Mouse (Mus musculus) thymus, adult 2 months (tissue): ENCODE results near the gene Bag1. TPM values are rescaled to one million over a fixed set of nuclear protein-coding genes. Genes with fewer than 3 reads are reported as not detected.
"Not testable (repeated sequence)": the region's sequence is repeated elsewhere in the genome, so short reads cannot be mapped to it uniquely, and the experiment has no call there.

Source experiments
- DNase-seq: peaks from one replicate; pipeline ENCODE4 v3.0.0; 2021
- H3K27ac ChIP-seq: fragments of 200-500 bp; 2 replicates; pipeline ENCODE4 v1.5.1; 2012; ENCODE audit warnings: low read length, control low read depth; ENCODE audit not compliant: control insufficient read depth, insufficient read depth
- H3K27me3 ChIP-seq: fragments of 200-500 bp; 2 replicates; pipeline ENCODE4 v1.6.1; 2012; ENCODE audit warnings: mild to moderate bottlenecking, low read length, moderate library complexity, mixed read lengths; ENCODE audit not compliant: control insufficient read depth, insufficient read depth
- H3K36me3 ChIP-seq: fragments of 200-500 bp; 2 replicates; pipeline ENCODE4 v1.6.1; 2012; ENCODE audit warnings: mild to moderate bottlenecking, low read length, moderate library complexity; ENCODE audit not compliant: control insufficient read depth, insufficient read depth
- H3K4me1 ChIP-seq: fragments of 200-500 bp; replicated peaks from 2 replicates; pipeline ENCODE4 v1.6.1; 2012; ENCODE audit warnings: low read length; ENCODE audit not compliant: control insufficient read depth, insufficient read depth
- H3K4me3 ChIP-seq: fragments of 200-500 bp; 2 replicates; pipeline ENCODE4 v1.5.1; 2012; ENCODE audit warnings: mild to moderate bottlenecking, low read length, control low read depth, moderate library complexity; ENCODE audit not compliant: control insufficient read depth, insufficient read depth
- CTCF ChIP-seq: fragments of 200-500 bp; IDR thresholded peaks from 2 replicates; pipeline ENCODE4 v1.5.1; 2012; ENCODE audit warnings: mild to moderate bottlenecking, control low read depth, low read length, moderate library complexity, borderline replicate concordance; ENCODE audit not compliant: control insufficient read depth, poor library complexity, insufficient read depth; ENCODE audit errors: extremely low read depth
- POLR2A ChIP-seq: fragments of 200-500 bp; IDR thresholded peaks from 2 replicates; pipeline ENCODE4 v1.6.1; 2012; ENCODE audit warnings: mild to moderate bottlenecking, low read length, control low read depth, moderate library complexity; ENCODE audit not compliant: control insufficient read depth, poor library complexity, insufficient read depth; ENCODE audit errors: extremely low read depth
- WGBS: fragments of 180-500 bp; shearing (Covaris S2); methylation state at CpG from one replicate; pipeline ENCODE4 v1.1.7; 2018; 5-methylcytosine and 5-hydroxymethylcytosine counted together
- polyA plus RNA-seq: library from polyadenylated mRNA; depleted of rRNA; stranded (reverse); fragments of >200 nt; gene quantifications from 2 replicates; pipeline ENCODE4 v1.2.3, GENCODE M21; 2012

Gene Bag1
- polyA plus RNA-seq, 1 experiment: 94.5 TPM

- Histone ChIP-seq H3K27me3 (no peaks in the 10 kb centered on the region), H3K4me3 (no peak overlapping the region), H3K27ac (no peak overlapping the region), H3K36me3 (peaks cover 56% of the 10 kb centered on the region), H3K4me1 (peaks cover 2% of the 10 kb centered on the region; the same call in 1 of the 2 replicates)
- TF ChIP-seq POLR2A (no peak), CTCF (no peak)
- no peak for DNase-seq
- WGBS: 98% methylated on average over 5 of the region's 5 CpGs
Observed at GRCm38 (mm10) chr4:40943651-40944050, 4.4 kb downstream of the Bag1 start.

DNA sequence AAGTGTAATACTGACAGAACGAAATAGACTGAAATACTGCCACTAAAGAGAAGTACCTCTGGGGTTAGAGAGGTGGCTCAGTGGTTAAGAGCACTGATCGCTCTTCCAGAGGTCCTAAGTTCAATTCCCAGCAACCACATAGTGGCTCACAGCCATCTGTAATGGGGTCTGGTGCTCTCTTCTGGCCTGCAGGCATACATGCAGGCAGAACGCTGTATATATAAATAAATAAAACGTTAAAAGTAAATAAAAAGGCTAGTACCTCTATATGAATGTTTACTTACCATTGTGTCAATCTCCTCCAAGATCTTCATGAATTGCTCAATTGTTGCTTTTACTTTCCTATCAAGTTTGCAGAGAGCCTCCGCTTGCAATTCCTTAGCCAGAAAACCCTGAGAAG is 9.3 kb downstream of the Bag1 start:
- H3K36me3 ChIP-seq: peaks cover 71% of the 10 kb centered on the region

GRCm38 (mm10) chr4:40936175-40936839 is 11.8 kb downstream of the Bag1 start:
- Histone ChIP-seq H3K4me3 (no peak overlapping the region), H3K4me1 (no peaks in the 10 kb centered on the region), H3K27ac (no peak overlapping the region), H3K36me3 (peaks cover 49% of the 10 kb centered on the region), H3K27me3 (no peaks in the 10 kb centered on the region)
- WGBS: 89% methylated on average over 9 of the region's 9 CpGs
- no peak for TF ChIP-seq POLR2A
- TF ChIP-seq CTCF: no peak
- no peak for DNase-seq

More for the DNA sequence above, 9.3 kb downstream of the Bag1 start:
- H3K4me3 ChIP-seq: no peak overlapping the region
- DNase-seq: no peak
- TF ChIP-seq CTCF (no peak), POLR2A (no peak)
- no peak overlapping the region for H3K27ac ChIP-seq
- H3K4me1 ChIP-seq: no peaks in the 10 kb centered on the region
- H3K27me3 ChIP-seq: no peaks in the 10 kb centered on the region
- WGBS: 98% methylated on average over 5 of the region's 5 CpGs

DNA sequence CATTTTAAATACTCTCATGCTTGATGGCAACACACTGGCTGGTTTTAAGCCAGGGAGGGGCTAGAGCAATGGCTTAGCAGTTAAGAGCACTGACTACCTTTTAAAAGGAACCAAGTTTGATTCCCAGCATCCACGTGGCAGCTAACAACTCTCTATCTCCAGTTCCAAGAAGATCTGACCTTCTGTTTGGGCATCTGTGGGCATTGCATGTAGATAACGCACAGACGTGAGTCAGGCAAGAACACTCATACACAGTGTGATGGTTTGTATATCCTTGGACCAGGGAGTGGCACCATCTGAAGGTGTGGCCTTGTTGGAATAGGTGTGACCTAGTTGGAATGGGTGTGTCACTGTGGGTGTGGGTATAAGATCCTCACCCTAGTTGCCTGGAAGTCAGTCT is 13.7 kb downstream of the Bag1 start:
- not testable (repeated sequence) for H3K4me3 ChIP-seq, DNase-seq, H3K4me1 ChIP-seq, H3K27me3 ChIP-seq, H3K27ac ChIP-seq
- WGBS: 96% methylated on average over 3 of the region's 3 CpGs
- peaks cover 32% of the 10 kb centered on the region for H3K36me3 ChIP-seq

DNA sequence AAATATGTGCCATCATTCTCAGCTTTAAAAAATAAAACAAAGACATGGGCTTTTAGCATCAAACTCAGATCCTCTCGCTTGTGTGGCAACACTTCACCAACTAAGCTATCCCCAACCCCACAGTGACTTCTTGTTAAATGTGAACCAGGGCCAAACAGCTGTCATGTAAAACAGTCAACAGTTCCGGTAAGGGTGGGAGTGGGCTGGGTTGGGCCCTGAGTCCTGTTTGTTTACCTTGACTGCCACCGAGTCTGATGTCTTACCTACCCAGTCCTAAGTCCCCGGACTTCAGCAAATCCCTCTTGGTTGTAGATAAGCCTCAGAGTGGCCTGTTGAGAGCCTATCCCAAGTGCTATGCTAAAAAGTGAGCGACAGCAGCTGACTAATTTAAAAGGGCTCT is 14.4 kb downstream of the Bag1 start:
- TF ChIP-seq POLR2A: no peak
- TF ChIP-seq CTCF: no peak
- WGBS: 95% methylated on average over 5 of the region's 5 CpGs
- no peak for DNase-seq
- H3K4me3 ChIP-seq: no peak overlapping the region
- H3K27me3 ChIP-seq: no peaks in the 10 kb centered on the region
- H3K4me1 ChIP-seq: no peaks in the 10 kb centered on the region
- no peak overlapping the region for H3K27ac ChIP-seq
- H3K36me3 ChIP-seq: peaks cover 25% of the 10 kb centered on the region

- no peak overlapping the region for H3K27ac ChIP-seq
Observed at GRCm38 (mm10) chr4:40929046-40929445, 19.0 kb downstream of the Bag1 start.

DNA sequence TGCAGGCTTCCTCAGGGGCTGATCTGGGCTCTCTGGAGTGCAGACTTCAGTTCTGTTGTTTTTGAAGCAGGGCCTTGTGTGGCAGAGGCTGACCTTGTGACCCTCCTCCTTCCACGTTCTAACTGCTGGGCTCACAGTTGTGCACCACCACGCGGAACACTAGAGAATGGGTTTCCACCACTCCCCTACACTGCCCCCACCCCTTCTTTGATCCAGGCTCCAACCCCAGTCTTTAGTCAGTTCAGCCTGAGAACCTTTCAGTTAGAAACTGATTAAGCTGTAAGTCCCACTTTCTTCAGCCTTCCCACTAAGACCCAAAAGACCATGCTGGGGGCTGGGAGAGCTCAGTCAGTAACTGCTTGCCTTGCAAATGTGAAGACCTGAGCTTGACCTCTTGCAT is 22.5 kb downstream of the Bag1 start:
- H3K36me3 ChIP-seq: no peaks in the 10 kb centered on the region
- no peaks in the 10 kb centered on the region for H3K27me3 ChIP-seq
- H3K4me3 ChIP-seq: no peak overlapping the region
- H3K27ac ChIP-seq: no peak overlapping the region
- WGBS: 86% methylated on average over 3 of the region's 3 CpGs
- H3K4me1 ChIP-seq: 0 out of 2 replicates have a peak, but pooled peaks cover 2% of the 10 kb centered on the region
- TF ChIP-seq POLR2A (no peak), CTCF (no peak)
- no peak for DNase-seq

More at GRCm38 (mm10) chr4:40929046-40929445, 19.0 kb downstream of the Bag1 start:
- no peak overlapping the region for H3K4me3 ChIP-seq
- WGBS: 95% methylated on average over 7 of the region's 7 CpGs
- TF ChIP-seq POLR2A: no peak
- no peak for TF ChIP-seq CTCF
- no peak for DNase-seq
- no peaks in the 10 kb centered on the region for H3K36me3 ChIP-seq
- H3K27me3 ChIP-seq: no peaks in the 10 kb centered on the region
- H3K4me1 ChIP-seq: 0 out of 2 replicates have a peak, but pooled peaks cover 2% of the 10 kb centered on the region
